Mouse (Mus musculus) granulocyte monocyte progenitor cell, adult 5-6 weeks (primary cell): ENCODE data around the gene Zfp664. TPM values are rescaled to one million over a fixed set of nuclear protein-coding genes. Genes with fewer than 3 reads are reported as not detected.

Experiments
- ATAC-seq: replicated peaks from 2 replicates; pipeline ENCODE4 v1.8.0; 2016; ENCODE audit warnings: mild to moderate bottlenecking, moderate TSS enrichment, inconsistent platforms; ENCODE audit not compliant: poor library complexity, severe bottlenecking
- total RNA-seq, 2 experiments: library from RNA; stranded (forward) in 1 of 2; stranded (reverse) in 1 of 2; fragments of 200-712, 200-1000 nt in 1 of 2; fragments of >200 nt in 1 of 2; fragmentation: Nextera tagmentation in 1 of 2; gene quantifications; 2 replicates each; pipeline ENCODE4 v1.2.3; 2014 to 2017

Gene Zfp664
- 12.6 and 13.1 TPM in 2 replicates for total RNA-seq (2014; fragmentation: Nextera tagmentation)
- 8.8 and 11.6 TPM in 2 replicates for total RNA-seq (2017)

DNA sequence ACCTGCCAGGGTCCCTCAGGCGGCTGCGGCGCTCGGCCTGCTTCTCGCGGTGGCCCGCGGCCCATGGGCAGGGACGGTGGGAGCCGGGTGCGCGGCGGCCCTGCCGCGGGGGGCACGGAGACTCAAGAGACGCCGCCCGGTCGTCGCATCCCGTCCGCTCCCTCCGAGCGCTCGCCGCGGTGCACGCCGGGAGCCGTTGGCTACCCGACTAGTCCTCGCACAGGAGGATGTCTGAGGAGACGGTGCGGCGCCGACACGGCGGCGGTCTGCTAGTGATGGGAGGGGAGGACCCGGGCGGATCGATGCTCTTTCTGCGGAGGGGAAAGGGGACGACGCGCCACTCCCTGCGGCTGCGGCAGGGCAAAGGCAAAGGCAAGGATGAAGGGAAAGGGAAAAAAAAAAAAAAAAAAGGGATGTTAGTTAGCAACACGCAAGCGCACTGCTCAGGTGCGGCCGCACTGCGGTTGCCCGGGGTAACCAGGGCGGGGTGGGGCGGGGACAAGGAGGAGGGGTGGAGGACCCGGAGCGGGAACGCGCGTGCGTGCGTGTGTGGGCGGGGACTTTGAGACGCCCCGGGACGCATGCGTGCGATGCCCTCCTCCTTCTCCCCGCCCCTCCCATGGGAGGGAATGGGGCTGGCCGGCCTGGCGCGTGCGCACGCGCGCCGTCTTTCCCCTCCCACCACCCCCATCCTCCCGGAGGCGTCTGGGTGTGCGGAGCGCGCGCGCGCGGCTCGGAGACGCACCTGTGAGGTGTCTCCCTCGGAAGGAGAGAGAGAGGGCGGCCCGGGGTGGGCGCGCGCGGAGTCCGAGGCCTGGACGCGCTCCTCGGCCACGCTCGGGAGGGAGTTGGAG is at the start of gene Zfp664, which contains the start of gene Ccdc92:
TSS of gene Zfp664 (plus strand) at position 679 of the 854 bp plus-strand sequence.
TSS of gene Ccdc92 (minus strand) at position 412 of the 854 bp plus-strand sequence.
- ATAC-seq, result peak; percentile 92

DNA sequence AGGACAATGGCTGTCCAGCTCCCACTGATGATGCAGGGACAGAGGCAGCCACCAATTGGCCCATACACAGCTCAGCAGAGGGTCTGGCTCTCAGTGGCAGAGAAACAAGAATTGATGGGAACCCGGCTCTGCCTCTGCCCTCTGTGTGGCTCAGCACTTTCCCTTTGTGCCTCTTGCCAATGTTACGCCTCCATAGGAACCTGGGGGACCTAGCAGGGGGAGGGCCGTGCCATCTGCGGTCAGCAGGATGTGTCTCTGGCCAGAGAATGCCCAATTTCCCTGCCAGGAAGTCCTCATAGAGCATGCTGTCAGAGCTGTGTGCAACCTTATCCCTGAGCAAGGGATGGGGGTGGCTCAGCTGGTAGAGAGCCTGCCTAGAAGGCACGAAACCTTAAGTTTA is 47.7 kb upstream of the Zfp664 start:
- ATAC-seq, result no peak

DNA sequence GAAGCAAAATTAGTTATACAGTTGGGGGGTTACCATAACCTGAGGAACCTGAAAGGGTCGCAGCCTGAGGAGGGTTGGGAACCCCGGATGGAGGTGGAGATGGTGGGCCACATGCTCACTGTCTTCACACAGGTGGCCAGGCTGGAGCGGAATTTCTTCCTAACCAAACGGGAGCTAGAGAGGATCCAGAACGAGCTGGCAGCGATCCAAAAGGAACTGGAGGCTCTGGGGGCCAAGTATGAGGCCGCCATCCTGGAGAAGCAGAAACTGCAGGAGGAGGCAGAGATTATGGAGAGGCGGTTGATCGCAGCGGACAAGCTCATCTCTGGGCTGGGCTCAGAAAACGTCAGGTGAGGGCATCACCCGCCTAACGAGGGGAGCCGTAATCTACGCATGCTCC is 45.4 kb upstream of the Zfp664 start:
- ATAC-seq, result no peak

DNA sequence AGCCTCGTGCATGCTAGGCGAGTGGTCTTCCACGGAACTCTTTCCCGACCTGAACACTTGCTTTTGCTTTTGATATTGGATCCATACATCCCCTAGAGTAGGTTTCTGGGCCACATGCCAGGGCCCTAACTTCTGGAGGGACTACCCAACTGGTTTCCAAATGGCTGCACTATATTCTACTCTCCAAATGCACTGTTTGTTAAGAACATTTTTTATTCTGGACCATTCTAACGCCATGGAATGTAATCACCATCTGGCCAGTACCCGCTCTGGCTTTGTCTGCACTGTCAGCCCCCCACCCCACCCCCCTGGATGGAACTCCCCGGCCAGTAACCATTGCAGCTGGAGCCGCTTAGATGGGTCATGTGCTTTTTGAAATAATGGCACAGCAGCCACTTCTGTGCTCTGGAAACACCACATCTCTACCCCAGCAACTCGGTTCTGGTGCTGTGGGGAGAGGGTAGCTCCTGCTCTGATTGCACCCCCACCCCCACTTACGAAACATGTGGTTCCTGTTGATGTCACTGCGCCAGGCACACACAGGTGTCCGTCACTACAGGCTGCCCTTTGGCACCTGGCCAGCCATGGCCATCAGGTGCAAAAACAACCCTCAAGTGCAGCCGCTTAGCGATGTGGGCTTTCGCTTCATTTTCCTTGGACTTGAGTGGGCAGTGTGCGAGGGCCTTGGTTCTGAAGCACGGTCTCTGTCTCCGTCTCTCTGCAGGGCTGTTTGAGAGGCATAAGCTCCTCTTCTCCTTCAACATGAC is 40.2 kb upstream of the Zfp664 start:
- no peak for ATAC-seq

DNA sequence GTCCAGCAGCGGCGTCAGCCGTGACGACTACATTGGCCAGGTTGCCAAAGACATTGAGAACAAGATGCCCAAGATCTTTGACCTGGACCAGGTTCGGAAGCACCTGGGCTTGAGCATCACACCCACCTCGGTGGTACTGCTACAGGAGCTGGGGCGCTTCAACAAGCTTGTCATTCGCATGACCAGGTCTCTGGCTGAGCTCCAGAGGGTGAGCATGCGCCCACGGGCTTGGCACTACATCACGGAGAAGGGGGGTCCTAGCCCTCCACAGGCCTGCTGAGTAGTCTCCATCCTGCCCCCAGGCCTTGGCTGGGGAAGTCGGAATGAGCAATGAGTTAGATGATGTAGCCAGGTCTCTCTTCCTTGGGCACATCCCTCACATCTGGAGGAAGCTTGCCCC is 32.2 kb upstream of the Zfp664 start:
- no peak for ATAC-seq

DNA sequence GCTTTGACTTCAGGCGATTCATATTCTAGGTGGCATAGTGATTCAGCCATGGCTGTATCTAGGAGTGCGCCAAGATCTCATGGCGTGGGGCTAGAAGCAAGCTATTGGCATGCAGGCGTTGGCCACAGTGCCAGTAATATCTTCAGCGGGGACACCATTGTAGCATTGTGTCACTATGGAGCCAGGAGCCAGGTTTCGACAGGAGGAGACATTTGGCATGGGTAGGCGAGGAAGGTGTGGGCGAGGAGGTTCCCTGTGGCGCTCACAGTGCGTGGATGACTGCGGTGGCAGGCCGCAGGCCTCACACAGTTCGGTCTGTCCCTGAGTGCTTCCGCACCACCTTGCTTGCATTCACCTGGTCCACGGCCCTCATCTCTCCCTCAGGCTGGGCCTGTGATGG is 27.3 kb upstream of the Zfp664 start:
- no peak for ATAC-seq

DNA sequence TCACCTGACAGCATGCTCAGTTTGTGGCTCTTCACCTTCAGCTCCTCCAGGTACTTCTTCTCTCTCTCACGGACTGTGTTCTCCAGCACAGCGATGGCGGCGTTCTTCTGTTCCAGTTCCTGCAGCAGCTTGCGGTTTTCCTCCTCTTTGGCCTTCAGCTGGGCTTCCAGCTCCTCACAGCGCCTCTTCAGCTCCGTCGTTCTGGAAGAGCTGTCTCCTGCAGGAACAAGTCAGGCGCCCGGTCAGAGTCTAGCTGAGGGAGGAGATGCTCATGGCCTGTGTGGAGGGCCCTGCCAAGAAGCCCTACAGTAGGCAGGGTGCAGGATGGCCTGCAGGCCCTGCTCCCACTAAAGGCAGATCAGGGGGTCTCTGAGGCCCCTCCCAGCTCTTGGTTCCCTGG is 26.4 kb upstream of the Zfp664 start:
- ATAC-seq, result no peak

DNA sequence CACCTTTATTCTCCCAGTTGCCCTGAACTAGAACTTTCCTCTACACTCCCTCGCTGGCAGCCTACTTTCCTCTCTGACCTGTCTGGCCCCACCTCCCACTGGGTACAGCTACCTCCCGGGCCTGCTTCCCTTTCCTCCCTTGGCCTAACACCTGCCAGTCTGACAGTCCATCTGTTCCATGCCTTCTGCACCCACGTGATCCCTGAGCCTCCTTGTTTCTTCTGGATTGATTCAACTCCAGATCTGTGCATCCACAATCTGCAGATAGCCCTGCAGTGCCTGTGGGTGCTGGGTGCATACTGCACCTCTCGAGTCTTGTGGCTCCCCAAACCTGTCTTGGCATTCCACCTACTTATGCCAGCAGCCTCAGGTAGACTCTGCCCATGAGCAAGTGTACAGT is 25.9 kb upstream of the Zfp664 start:
- no peak for ATAC-seq

DNA sequence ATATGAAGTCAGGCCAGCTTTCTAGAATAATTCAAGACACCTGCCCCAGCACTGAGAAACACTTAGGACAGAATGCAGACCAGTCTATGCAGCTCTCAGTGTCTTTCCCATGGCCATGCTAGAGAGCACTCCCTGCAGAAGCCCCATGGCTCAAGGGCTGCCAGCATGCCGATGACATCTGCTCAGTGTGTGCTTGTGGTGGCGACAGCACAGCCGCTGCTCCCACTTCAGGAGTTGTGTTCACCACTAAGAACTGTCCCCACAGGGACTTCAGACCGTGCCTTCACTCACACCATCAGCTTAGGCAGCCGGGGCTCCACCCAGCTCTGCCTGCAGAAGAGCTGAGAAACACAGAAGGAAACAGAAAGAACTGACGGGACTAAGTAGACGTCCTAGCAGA is 22.3 kb upstream of the Zfp664 start:
- ATAC-seq, result no peak

DNA sequence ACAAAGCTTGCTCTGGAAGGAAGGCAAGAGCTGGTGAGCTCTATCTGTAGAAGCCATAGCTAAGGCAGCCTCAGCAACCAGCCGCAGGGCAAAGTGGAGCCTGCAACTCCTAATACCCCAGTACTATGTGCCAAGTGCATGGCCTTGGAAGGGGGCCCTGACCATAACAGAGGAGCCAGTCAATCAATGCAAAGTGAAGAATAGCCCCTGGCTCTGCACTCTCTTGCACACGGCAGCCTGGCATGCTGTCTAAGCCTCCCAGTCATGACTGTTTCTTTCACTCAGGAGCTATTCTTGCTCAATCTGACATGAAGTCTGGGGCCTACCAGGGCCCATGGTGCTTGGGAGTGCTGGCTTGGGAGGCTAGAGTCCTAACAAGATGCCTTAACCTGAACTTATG is 21.8 kb upstream of the Zfp664 start:
- ATAC-seq, result no peak

DNA sequence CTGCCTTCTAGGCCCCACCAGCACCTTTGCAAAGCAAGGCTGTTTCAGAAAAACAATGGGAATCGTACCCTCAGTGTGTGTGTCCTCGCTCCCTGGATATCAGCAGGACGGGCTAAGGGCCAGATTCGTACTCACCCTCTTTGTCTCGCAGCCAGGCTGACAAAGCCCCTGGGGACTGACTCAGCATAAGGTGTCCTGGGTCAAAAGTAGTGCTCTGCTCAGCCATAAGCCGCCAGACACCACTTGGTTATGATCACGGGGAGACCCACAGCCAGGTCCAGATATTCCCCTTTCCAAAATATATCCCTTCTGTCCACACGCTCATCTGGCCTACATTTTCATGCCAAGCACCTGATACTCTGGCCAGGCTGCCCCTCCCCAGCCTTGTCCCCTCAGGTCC is 19.1 kb upstream of the Zfp664 start:
- no peak for ATAC-seq

DNA sequence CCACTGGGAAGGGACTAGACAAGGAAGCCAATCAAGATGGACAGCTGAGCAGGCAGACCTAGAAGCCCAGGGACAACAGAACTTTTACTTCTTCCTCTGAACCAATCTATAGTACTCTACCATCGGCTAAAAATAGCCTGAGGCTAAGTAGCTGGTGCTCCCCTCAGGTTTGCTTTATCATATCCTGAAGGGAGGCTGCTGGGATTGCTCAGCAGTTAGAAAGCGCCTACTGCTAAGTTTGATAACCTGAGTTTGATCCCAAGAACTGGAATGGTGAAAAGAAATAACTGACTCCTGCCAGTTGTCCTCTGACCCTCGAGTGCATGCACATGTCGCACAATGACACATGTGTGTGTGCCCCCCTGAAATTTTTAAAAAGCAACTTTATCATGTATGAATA is 17.6 kb upstream of the Zfp664 start:
- no peak for ATAC-seq

DNA sequence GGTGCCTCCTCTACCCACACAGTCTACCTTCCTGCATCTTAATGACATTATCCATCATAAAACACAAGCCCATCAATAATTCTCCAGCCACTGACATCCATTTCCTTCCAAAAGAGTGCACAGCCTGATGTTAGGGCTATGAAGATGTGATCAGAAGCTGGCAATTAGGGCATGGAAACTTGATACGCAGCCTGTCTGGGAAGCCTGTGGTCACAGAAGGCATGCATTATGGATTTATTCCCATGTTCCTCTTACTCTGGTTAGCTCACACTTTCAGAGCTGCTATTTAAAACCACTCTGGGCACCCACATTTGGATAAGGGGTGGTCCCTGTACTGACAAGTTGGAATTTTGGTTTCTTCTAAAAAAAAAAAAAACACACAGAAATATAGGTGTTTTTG is 15.5 kb upstream of the Zfp664 start:
- no peak for ATAC-seq

DNA sequence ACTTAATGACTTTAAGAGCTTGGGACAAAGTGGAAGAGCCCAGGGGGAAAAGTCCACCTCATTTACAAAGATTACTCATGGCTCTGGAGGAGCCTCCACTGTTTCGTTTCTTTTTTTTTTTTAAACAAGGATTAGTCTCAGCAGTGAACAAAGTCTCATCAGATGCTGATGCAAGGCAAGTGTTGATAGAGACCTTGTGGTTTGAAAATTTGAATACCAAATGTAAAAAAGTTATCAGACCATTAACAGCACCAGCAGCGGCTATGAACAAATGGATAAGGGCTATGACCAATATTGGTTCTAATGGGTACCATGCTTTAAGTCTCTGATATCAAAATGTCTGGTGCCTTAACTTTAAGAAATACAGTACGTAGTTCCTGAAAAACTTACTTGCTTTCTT is 13.5 kb upstream of the Zfp664 start:
- no peak for ATAC-seq

DNA sequence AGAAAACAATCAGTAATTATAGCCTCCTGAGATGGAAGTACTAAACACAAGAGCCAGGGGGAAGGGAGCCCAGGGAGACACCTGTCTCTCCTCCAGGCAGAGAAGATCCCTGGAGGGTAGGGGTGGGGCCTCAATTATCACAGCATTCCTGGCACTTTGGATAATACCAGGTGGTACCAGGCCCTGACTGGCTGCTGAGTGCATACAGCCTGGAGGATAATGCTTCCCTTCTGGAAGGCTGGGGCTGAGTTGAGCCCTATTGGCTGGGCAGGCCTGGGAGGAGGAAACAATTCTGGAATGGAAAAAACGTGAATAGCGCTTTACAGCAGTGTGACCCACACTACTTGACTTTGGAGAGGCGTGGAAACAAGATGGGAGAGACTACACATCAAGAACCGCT is 10.9 kb upstream of the Zfp664 start:
- no peak for ATAC-seq

DNA sequence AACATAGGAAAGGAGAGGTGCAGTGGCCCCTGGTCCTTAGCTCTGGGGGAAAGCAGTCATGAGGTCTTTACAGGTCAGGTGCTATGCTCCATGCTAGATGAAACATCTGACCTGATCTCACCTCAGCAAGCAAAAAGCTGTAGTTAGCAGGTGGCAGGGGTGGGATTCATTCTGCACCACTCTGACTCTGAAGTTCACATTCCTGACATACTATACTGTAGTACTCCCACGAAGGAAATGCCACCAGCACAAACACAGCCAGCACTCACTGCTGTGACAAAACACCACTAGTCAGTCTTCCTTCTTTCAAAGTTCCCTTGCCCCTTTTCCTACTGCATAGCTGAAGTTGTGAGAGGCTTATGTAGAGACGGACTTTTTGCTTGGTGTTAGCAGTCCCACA is 10.2 kb upstream of the Zfp664 start:
- no peak for ATAC-seq

DNA sequence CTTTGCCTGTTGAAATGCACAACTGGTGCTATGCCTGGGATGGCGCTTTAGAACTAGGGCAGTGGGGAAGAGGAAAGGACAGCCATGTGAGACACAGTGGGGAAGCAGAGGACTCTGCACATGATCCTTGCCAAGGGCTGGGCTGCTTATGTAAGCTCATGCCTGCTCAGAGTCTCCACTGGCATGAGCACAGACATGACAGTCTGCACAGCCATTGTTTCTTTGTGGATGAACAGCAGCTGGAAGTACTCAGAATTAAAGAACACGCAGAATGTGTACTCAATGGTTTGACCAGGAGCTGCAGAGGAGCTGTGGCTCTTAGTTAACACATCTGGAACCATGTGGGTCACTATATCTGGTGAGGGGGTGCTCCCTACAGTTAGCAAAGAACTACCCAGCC is 9.4 kb upstream of the Zfp664 start:
- ATAC-seq, result no peak

DNA sequence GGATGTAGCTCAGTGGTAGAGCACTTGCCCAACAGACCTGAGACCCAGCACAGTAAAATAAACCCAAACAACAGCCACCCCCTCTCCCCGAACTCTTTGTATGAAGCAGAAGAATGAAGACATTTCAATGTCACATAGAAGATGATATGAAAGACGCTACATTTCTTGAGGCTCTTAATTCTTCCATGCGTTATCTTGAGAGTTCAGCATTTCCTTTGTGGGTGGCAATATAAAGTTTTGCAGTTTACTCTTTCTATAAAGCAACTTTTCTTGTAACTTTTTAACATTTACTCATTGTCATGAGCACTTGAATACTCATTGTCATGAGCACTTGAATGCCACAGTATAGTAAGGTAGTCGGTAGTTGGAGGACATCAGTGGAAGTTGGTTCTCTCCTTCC is 8.3 kb upstream of the Zfp664 start:
- no peak for ATAC-seq

DNA sequence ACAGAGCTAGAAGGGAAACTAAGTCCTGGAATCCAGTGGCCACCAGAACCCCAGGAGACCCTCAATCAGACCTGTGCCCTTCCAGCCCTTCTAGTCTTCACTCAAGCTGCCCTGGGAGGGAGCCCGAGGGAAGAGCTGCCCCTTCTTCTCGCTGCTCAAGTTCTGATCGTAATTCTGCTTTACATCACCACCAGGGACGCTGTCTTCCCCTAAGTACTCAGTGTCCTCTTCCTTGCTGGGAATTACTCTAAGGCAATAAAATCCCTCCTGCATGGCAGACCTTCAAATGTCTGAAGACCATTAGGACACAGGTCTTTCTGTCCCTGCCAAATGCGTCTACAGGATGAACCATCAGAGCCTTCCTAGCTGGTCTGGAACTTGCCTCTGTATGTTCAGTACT is 2.5 kb upstream of the Zfp664 start:
- peak; percentile 33; the same call in 1 of the 2 replicates for ATAC-seq

DNA sequence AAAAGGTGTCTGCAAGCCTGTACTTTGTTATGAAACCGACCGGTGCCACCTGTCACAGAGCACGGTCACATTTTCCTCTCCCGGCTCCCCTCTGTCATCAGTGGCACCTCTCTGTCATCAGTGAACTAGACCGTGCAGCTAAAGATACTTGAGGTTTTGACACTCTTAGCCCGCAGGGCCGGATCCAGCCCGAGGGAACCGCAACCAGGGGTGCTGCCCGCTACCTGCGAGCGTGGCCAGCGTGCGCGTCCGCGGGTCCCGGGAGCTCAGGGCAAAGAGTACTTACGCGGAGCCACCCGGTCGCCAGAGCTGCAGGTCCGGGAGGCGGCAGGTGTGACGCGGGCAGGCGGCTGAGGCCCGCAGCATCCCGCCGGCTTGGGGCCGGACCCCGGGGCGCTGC is 1.0 kb upstream of the Zfp664 start:
- peak; percentile 7; the same call in 1 of the 2 replicates for ATAC-seq
